Mouse (Mus musculus) stomach, embryonic 16.5 days (tissue): ENCODE results near the gene Zkscan2. TPM values are rescaled to one million over a fixed set of nuclear protein-coding genes. Genes with fewer than 3 reads are reported as not detected.

Experiments used
- ATAC-seq: fragments of 200-750 bp; cut with Nextera tagmentation; 2 replicates; pipeline ENCODE4 v1.8.0; 2017; ENCODE audit warnings: moderate number of reproducible peaks, moderate TSS enrichment; ENCODE audit not compliant: insufficient read depth, low FRiP score
- H3K27ac ChIP-seq: fragments of 300-500 bp; sonication (generic); 2 replicates; pipeline ENCODE4 v1.5.1; 2014; ENCODE audit warnings: low read length
- H3K27me3 ChIP-seq: fragments of 300-500 bp; sonication (generic); 2 replicates; pipeline ENCODE4 v1.6.1; 2014; ENCODE audit warnings: low read length, control low read depth, mixed read lengths; ENCODE audit not compliant: control insufficient read depth, insufficient read depth
- H3K36me3 ChIP-seq: fragments of 300-500 bp; sonication (generic); 2 replicates; pipeline ENCODE4 v1.6.1; 2014; ENCODE audit warnings: low read length; ENCODE audit not compliant: control insufficient read depth, insufficient read depth
- H3K4me1 ChIP-seq: fragments of 300-500 bp; sonication (generic); 2 replicates; pipeline ENCODE4 v1.6.1; 2014; ENCODE audit warnings: low read length, control low read depth, mixed read lengths; ENCODE audit not compliant: control insufficient read depth, insufficient read depth
- H3K4me2 ChIP-seq: fragments of 300-500 bp; sonication (generic); 2 replicates; pipeline ENCODE4 v1.6.1; 2014; ENCODE audit warnings: low read depth, low read length, mixed read lengths
- H3K4me3 ChIP-seq: fragments of 300-500 bp; sonication (generic); replicated peaks from 2 replicates; pipeline ENCODE4 v1.5.1; 2014; ENCODE audit warnings: mild to moderate bottlenecking, low read length
- H3K9ac ChIP-seq: fragments of 300-500 bp; sonication (generic); 2 replicates; pipeline ENCODE4 v1.6.1; 2014; ENCODE audit warnings: low read length
- H3K9me3 ChIP-seq: fragments of 300-500 bp; sonication (generic); replicated peaks from 2 replicates; pipeline ENCODE4 v1.6.1; 2016; ENCODE audit warnings: low read length, control low read depth; ENCODE audit not compliant: control insufficient read depth
- WGBS: fragments of 180-500 bp; shearing (Covaris S2); extraction: QIAGEN DNeasy Blood & Tissue Kit; methylation state at CpG from one replicate; pipeline ENCODE4 v1.1.7; 2014; 5-methylcytosine and 5-hydroxymethylcytosine counted together
- polyA plus RNA-seq: library from polyadenylated mRNA; unstranded; fragments of >200 nt; fragmentation: Nextera tagmentation; extraction: Ambion mirVana; gene quantifications from 2 replicates; pipeline ENCODE4 v1.2.1, GENCODE M21; 2015

Gene Zkscan2
- polyA plus RNA-seq, 1 experiment from 2014 or later = 1.0 TPM

- WGBS = 100% methylated on average over 1 of the region's 1 CpGs
- Histone ChIP-seq H3K4me2 (no peak overlapping the region), H3K9me3 (no peaks in the 10 kb centered on the region), H3K27me3 (no peaks in the 10 kb centered on the region), H3K4me3 (no peak overlapping the region), H3K27ac (no peak overlapping the region), H3K36me3 (no peaks in the 10 kb centered on the region), H3K4me1 (no peaks in the 10 kb centered on the region), H3K9ac (no peak overlapping the region)
- no peak for ATAC-seq
Observed at GRCm38 (mm10) chr7:123467961-123468360, 32.3 kb downstream of the Zkscan2 start.

- no peaks in the 10 kb centered on the region for H3K4me1 ChIP-seq
- H3K4me3 ChIP-seq = no peak overlapping the region
- no peak overlapping the region for H3K27ac ChIP-seq
- WGBS = 32% methylated on average over 6 of the region's 6 CpGs
- no peak overlapping the region for H3K4me2 ChIP-seq
- no peak overlapping the region for H3K9ac ChIP-seq
- H3K36me3 ChIP-seq = no peaks in the 10 kb centered on the region
- no peaks in the 10 kb centered on the region for H3K9me3 ChIP-seq
- H3K27me3 ChIP-seq = no peaks in the 10 kb centered on the region
- peak; percentile 67; the same call in 1 of the 2 replicates for ATAC-seq
Observed at GRCm38 (mm10) chr7:123465692-123466387, 34.4 kb downstream of the Zkscan2 start.

GRCm38 (mm10) chr7:123463569-123463968 is 36.7 kb downstream of the Zkscan2 start:
- no peaks in the 10 kb centered on the region for H3K36me3 ChIP-seq
- H3K4me2 ChIP-seq = no peak overlapping the region
- no peak for ATAC-seq
- H3K4me3 ChIP-seq = no peak overlapping the region
- H3K4me1 ChIP-seq = no peaks in the 10 kb centered on the region
- no peak overlapping the region for H3K9ac ChIP-seq
- no peak overlapping the region for H3K27ac ChIP-seq
- no peaks in the 10 kb centered on the region for H3K27me3 ChIP-seq
- WGBS = 76% methylated on average over 4 of the region's 4 CpGs
- H3K9me3 ChIP-seq = no peaks in the 10 kb centered on the region

GRCm38 (mm10) chr7:123462070-123462501 is 38.2 kb downstream of the Zkscan2 start, which contains the start of gene Aqp8:
TSS of gene Aqp8 (plus strand) at chr7:123462291.
- H3K4me3 ChIP-seq = no peak within 1 kb of the TSS
- ATAC-seq = peak; percentile 84
- no peaks in the 10 kb centered on the region for H3K9me3 ChIP-seq
- H3K4me1 ChIP-seq = no peaks in the 10 kb centered on the region
- H3K36me3 ChIP-seq = no peaks in the 10 kb centered on the region
- no peak within 1 kb of the TSS for H3K9ac ChIP-seq
- H3K4me2 ChIP-seq = no peak within 1 kb of the TSS
- no peak within 1 kb of the TSS for H3K27ac ChIP-seq
- 55% methylated on average over 9 of the region's 9 CpGs for WGBS
- no peaks in the 10 kb centered on the region for H3K27me3 ChIP-seq

- no peak overlapping the region for H3K27ac ChIP-seq
- H3K4me1 ChIP-seq = no peaks in the 10 kb centered on the region
- H3K27me3 ChIP-seq = no peaks in the 10 kb centered on the region
- no peak for ATAC-seq
- H3K36me3 ChIP-seq = no peaks in the 10 kb centered on the region
- H3K9me3 ChIP-seq = no peaks in the 10 kb centered on the region
- H3K4me3 ChIP-seq = no peak overlapping the region
- H3K4me2 ChIP-seq = no peak overlapping the region
- no peak overlapping the region for H3K9ac ChIP-seq
- 80% methylated on average over 4 of the region's 4 CpGs for WGBS
Observed at GRCm38 (mm10) chr7:123461316-123461715, 38.9 kb downstream of the Zkscan2 start.

GRCm38 (mm10) chr7:123459247-123459646 is 41.0 kb downstream of the Zkscan2 start:
- Histone ChIP-seq H3K9ac (no peak overlapping the region), H3K4me2 (no peak overlapping the region), H3K9me3 (no peaks in the 10 kb centered on the region), H3K36me3 (no peaks in the 10 kb centered on the region), H3K4me3 (no peak overlapping the region), H3K27ac (no peak overlapping the region), H3K27me3 (no peaks in the 10 kb centered on the region), H3K4me1 (no peaks in the 10 kb centered on the region)
- ATAC-seq = no peak
- 88% methylated on average over 4 of the region's 4 CpGs for WGBS

- Histone ChIP-seq H3K27me3 (no peaks in the 10 kb centered on the region), H3K27ac (no peak overlapping the region), H3K9ac (no peak overlapping the region), H3K4me3 (no peak overlapping the region), H3K36me3 (no peaks in the 10 kb centered on the region), H3K9me3 (no peaks in the 10 kb centered on the region), H3K4me1 (no peaks in the 10 kb centered on the region), H3K4me2 (no peak overlapping the region)
- ATAC-seq = no peak
- 87% methylated on average over 4 of the region's 4 CpGs for WGBS
Observed at GRCm38 (mm10) chr7:123458309-123458708, 41.9 kb downstream of the Zkscan2 start.

- Histone ChIP-seq H3K27me3 (no peaks in the 10 kb centered on the region), H3K9ac (no peak overlapping the region), H3K9me3 (no peaks in the 10 kb centered on the region), H3K4me1 (no peaks in the 10 kb centered on the region), H3K27ac (no peak overlapping the region), H3K4me3 (no peak overlapping the region), H3K36me3 (no peaks in the 10 kb centered on the region), H3K4me2 (no peak overlapping the region)
- ATAC-seq = no peak
- 84% methylated on average over 3 of the region's 3 CpGs for WGBS
Observed at GRCm38 (mm10) chr7:123455088-123455487, 45.2 kb downstream of the Zkscan2 start.

GRCm38 (mm10) chr7:123453066-123453465 is 47.2 kb downstream of the Zkscan2 start:
- Histone ChIP-seq H3K9me3 (no peaks in the 10 kb centered on the region), H3K27me3 (no peaks in the 10 kb centered on the region), H3K27ac (no peak overlapping the region), H3K9ac (no peak overlapping the region), H3K4me2 (no peak overlapping the region), H3K4me3 (no peak overlapping the region), H3K4me1 (no peaks in the 10 kb centered on the region), H3K36me3 (no peaks in the 10 kb centered on the region)
- no peak for ATAC-seq
- 77% methylated on average over 8 of the region's 8 CpGs for WGBS
